Comparison of ENCODE assay signal across 8 mouse cellular contexts in the genomic region with DNA sequence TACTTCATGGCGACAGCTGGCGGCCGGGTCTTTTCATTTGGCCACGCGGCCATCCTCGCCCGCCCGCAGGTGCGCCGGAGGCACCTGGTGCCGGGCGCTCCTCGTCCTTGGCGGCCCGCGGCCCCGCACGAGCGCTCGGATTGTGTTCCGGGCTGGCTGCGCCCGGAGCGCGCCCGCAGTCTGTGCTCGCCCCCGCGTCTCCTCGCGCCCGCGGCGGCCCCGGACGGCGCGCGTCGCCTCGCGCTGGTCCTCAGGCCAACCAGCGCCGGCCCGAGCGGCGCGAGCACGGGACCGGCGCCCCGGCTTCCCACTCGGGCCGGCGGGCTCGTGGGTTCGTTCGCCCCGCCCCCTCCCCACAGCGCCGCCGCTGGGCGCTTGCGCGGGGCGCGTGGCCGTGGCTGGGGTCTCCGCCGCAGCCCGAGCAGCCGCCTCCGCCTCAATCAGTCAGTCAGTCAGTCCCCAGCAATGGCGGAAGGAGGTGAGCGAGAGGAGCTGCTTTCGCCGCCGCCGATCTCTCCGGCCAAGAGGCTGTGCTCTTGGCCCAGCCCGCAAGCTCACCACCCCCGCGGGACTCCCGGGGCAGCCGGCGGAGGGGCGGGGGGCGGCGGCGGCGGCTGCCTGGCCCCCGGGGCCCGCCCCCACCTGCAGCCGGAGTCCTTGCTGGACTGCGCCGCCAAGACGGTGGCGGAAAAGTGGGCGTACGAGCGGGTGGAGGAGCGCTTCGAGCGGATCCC. TPM values are rescaled to one million over a fixed set of nuclear protein-coding genes. Genes with fewer than 3 reads are reported as not detected.
DNase-seq lines count a peak whose midpoint lies in the region; ATAC-seq and TF ChIP-seq lines count a peak whose summit lies in the region.

Zswim5 (plus strand) TSS at position 382 of the 734 bp plus-strand sequence.

- no peaks in the 10 kb centered on the region for H3K79me2 ChIP-seq in liver, adult 2 months (ENCODE audit: control insufficient read depth, insufficient read depth, low read length)
- H3K79me2 ChIP-seq in myocyte (ENCODE audit: control insufficient read depth, insufficient read depth): no peaks in the 10 kb centered on the region

- H3K4me2 ChIP-seq in heart, embryonic 13.5 days: peak within 1 kb of the TSS; percentile 94
- H3K4me2 ChIP-seq in kidney, postnatal 0 days (ENCODE audit: low read length): peak within 1 kb of the TSS; percentile 84
- peak within 1 kb of the TSS; percentile 62 for H3K4me2 ChIP-seq in myocyte (ENCODE audit: low read depth)
- H3K4me2 ChIP-seq in stomach, embryonic 16.5 days (ENCODE audit: low read depth, low read length): peak within 1 kb of the TSS; percentile 99

- peak within 1 kb of the TSS; percentile 98 for H3K27ac ChIP-seq in forebrain, embryonic 10.5 days
- peak within 1 kb of the TSS; percentile 87 for H3K27ac ChIP-seq in heart, embryonic 13.5 days (replicated peaks)
- H3K27ac ChIP-seq in kidney, postnatal 0 days: peak within 1 kb of the TSS; percentile 92
- peak within 1 kb of the TSS; percentile 47; the same call in 1 of the 2 replicates for H3K27ac ChIP-seq in liver, adult 2 months (replicated peaks; ENCODE audit: insufficient read depth, low read depth, low read length)
- H3K27ac ChIP-seq in stomach, embryonic 16.5 days (ENCODE audit: low read length): peak within 1 kb of the TSS; percentile 33; the same call in 1 of the 2 replicates

- peak within 1 kb of the TSS; percentile 92 for H3K4me3 ChIP-seq in forebrain, embryonic 10.5 days
- peak within 1 kb of the TSS; percentile 90 for H3K4me3 ChIP-seq in heart, embryonic 13.5 days
- H3K4me3 ChIP-seq in kidney, postnatal 0 days (replicated peaks; ENCODE audit: low read depth, low read length): peak within 1 kb of the TSS; percentile 90
- peak within 1 kb of the TSS; percentile 89 for H3K4me3 ChIP-seq in liver, adult 2 months (ENCODE audit: insufficient read depth, low read depth, low read length)
- no peak within 1 kb of the TSS for H3K4me3 ChIP-seq in myocyte
- peak within 1 kb of the TSS; percentile 85 for H3K4me3 ChIP-seq in stomach, embryonic 16.5 days (replicated peaks; ENCODE audit: low read length)

- TF ChIP-seq POLR2A in brain, embryonic 14.5 days (IDR thresholded peaks at IDR 0.05; ENCODE audit: borderline replicate concordance, extremely low read depth, insufficient read depth, insufficient read length, poor library complexity, severe bottlenecking): peak; percentile 68
- no peak for TF ChIP-seq POLR2A in liver, adult 2 months (IDR thresholded peaks at IDR 0.05; ENCODE audit: extremely low read depth, insufficient read depth, low read length)
- no peak for TF ChIP-seq POLR2A in myocyte (IDR thresholded peaks at IDR 0.05; ENCODE audit: insufficient read length, low read depth)

- DNase-seq in CD8-positive naive resting alpha-beta T cell, adult 2 months (ENCODE audit: low read depth in 2 of 2, low spot score in 2 of 2): peak; percentile 11 to 30
- peak; percentile 93 for DNase-seq in brain, embryonic 14.5 days (ENCODE audit: low read depth)
- peak; percentile 73 for DNase-seq in forebrain, embryonic 10.5 days (ENCODE audit: extremely low spot score, low spot score)
- DNase-seq in kidney, postnatal 0 days (ENCODE audit: low spot score): peak; percentile 57
- peak; percentile 29 for DNase-seq in liver, adult 2 months (ENCODE audit: extremely low read depth, low read depth, low spot score)

- no peaks in the 10 kb centered on the region for H3K9me3 ChIP-seq in forebrain, embryonic 10.5 days
- no peaks in the 10 kb centered on the region for H3K9me3 ChIP-seq in heart, embryonic 13.5 days
- H3K9me3 ChIP-seq in kidney, postnatal 0 days (replicated peaks; ENCODE audit: low read length): no peaks in the 10 kb centered on the region
- no peaks in the 10 kb centered on the region for H3K9me3 ChIP-seq in stomach, embryonic 16.5 days (replicated peaks; ENCODE audit: control insufficient read depth, low read length)

- H3K9ac ChIP-seq in heart, embryonic 13.5 days: peak within 1 kb of the TSS; percentile 87
- H3K9ac ChIP-seq in kidney, postnatal 0 days (ENCODE audit: low read depth, low read length): peak within 1 kb of the TSS; percentile 76
- H3K9ac ChIP-seq in liver, adult 2 months (ENCODE audit: low read depth, low read length): peak within 1 kb of the TSS; percentile 94
- peak within 1 kb of the TSS; percentile 80 for H3K9ac ChIP-seq in stomach, embryonic 16.5 days (ENCODE audit: low read length)

- under 1% methylated on average over 104 of the region's 104 CpGs for WGBS in forebrain, embryonic 10.5 days
- under 1% methylated on average over 103 of the region's 104 CpGs for WGBS in heart, embryonic 13.5 days
- under 1% methylated on average over 99 of the region's 104 CpGs for WGBS in kidney, postnatal 0 days
- WGBS in liver, adult 2 months: 3% methylated on average over 104 of the region's 104 CpGs
- WGBS in stomach, embryonic 16.5 days: under 1% methylated on average over 97 of the region's 104 CpGs

- no peak for TF ChIP-seq CTCF in brain, embryonic 14.5 days (IDR thresholded peaks at IDR 0.05; ENCODE audit: borderline replicate concordance, extremely low read depth, insufficient read depth, insufficient read length)
- no peak for TF ChIP-seq CTCF in kidney, postnatal 0 days (IDR thresholded peaks at IDR 0.05; ENCODE audit: low read depth)
- TF ChIP-seq CTCF in liver, adult 2 months (IDR thresholded peaks at IDR 0.05; ENCODE audit: low read depth, low read length): no peak

- no peaks in the 10 kb centered on the region for H3K36me3 ChIP-seq in forebrain, embryonic 10.5 days (replicated peaks)
- no peaks in the 10 kb centered on the region for H3K36me3 ChIP-seq in heart, embryonic 13.5 days
- H3K36me3 ChIP-seq in kidney, postnatal 0 days (ENCODE audit: insufficient read depth, low read length): no peaks in the 10 kb centered on the region
- no peaks in the 10 kb centered on the region for H3K36me3 ChIP-seq in liver, adult 2 months (ENCODE audit: control insufficient read depth, insufficient read depth, low read length)
- H3K36me3 ChIP-seq in myocyte (ENCODE audit: control insufficient read depth, insufficient read depth): no peaks in the 10 kb centered on the region
- H3K36me3 ChIP-seq in stomach, embryonic 16.5 days (ENCODE audit: control insufficient read depth, insufficient read depth, low read length): no peaks in the 10 kb centered on the region

- H3K27me3 ChIP-seq in forebrain, embryonic 10.5 days (ENCODE audit: poor library complexity, severe bottlenecking): peaks cover 17% of the 10 kb centered on the region
- H3K27me3 ChIP-seq in heart, embryonic 13.5 days (replicated peaks): peaks cover 17% of the 10 kb centered on the region
- no peaks in the 10 kb centered on the region; the same call in 1 of the 2 replicates for H3K27me3 ChIP-seq in kidney, postnatal 0 days (ENCODE audit: insufficient read depth, low read length)
- no peaks in the 10 kb centered on the region for H3K27me3 ChIP-seq in liver, adult 2 months (ENCODE audit: control insufficient read depth, insufficient read depth, low read length)
- peaks cover 34% of the 10 kb centered on the region for H3K27me3 ChIP-seq in myocyte (ENCODE audit: control insufficient read depth, insufficient read depth, insufficient read length)
- 0 out of 2 replicates have a peak, but pooled peaks cover 4% of the 10 kb centered on the region for H3K27me3 ChIP-seq in stomach, embryonic 16.5 days (ENCODE audit: control insufficient read depth, insufficient read depth, low read length)

- no peak within 1 kb of the TSS for H3ac ChIP-seq in myocyte (ENCODE audit: control insufficient read depth, insufficient read length)

- H3K4me1 ChIP-seq in forebrain, embryonic 10.5 days: peaks cover 24% of the 10 kb centered on the region
- peaks cover 8% of the 10 kb centered on the region for H3K4me1 ChIP-seq in heart, embryonic 13.5 days
- H3K4me1 ChIP-seq in kidney, postnatal 0 days (replicated peaks; ENCODE audit: insufficient read depth, low read length): no peaks in the 10 kb centered on the region
- H3K4me1 ChIP-seq in liver, adult 2 months (ENCODE audit: control insufficient read depth, insufficient read depth, low read length): no peaks in the 10 kb centered on the region; the same call in 1 of the 2 replicates
- H3K4me1 ChIP-seq in stomach, embryonic 16.5 days (ENCODE audit: control insufficient read depth, insufficient read depth, low read length): peaks cover 4% of the 10 kb centered on the region; the same call in 1 of the 2 replicates

- ATAC-seq in heart, embryonic 13.5 days (ENCODE audit: extremely low read depth, insufficient number of reproducible peaks, low FRiP score, low TSS enrichment): peak; percentile 73
- peak; percentile 88 for ATAC-seq in kidney, postnatal 0 days (replicated peaks; ENCODE audit: low FRiP score, low read depth)
- peak; percentile 92 for ATAC-seq in stomach, embryonic 16.5 days (ENCODE audit: insufficient read depth, low FRiP score)

TF ChIP-seq in myocyte, 11 proteins besides CTCF, POLR2A, EP300 and RAD21:
- no peak for TF ChIP-seq TCF12 (IDR thresholded peaks at IDR 0.05; ENCODE audit: insufficient read depth, poor library complexity, severe bottlenecking)

RNA-seq across cellular contexts. Expression of gene Zswim5, which starts in this region (rescaled TPM):
- polyA plus RNA-seq in brain, embryonic 14.5 days (2012; rRNA removed): 30.1 and 36.0 TPM in 2 replicates
- 5.5 and 5.7 TPM in 2 replicates for polyA plus RNA-seq in forebrain, embryonic 10.5 days (2016; fragmentation: Nextera tagmentation; extraction: Ambion mirVana)
- polyA plus RNA-seq in heart, embryonic 13.5 days (2015; fragmentation: Nextera tagmentation; extraction: Ambion mirVana): 0.43 and 0.66 TPM in 2 replicates
- 1.4 and 1.5 TPM in 2 replicates for polyA plus RNA-seq in kidney, postnatal 0 days (2015; fragmentation: Nextera tagmentation; extraction: Ambion mirVana)
- total RNA-seq in liver, adult 2 months (2014; rRNA removed): 0.65 and 0.87 TPM in 2 replicates
- 1.1 and 1.2 TPM in 2 replicates for polyA plus RNA-seq in liver, adult 2 months (2012; rRNA removed)
- polyA plus RNA-seq in myocyte (2012; fragmentation: generic; extraction: Trizol): not detected
- 0.44 and 0.56 TPM in 2 replicates for polyA plus RNA-seq in stomach, embryonic 16.5 days (2015; fragmentation: Nextera tagmentation; extraction: Ambion mirVana)

Comparison
In these comparisons a context has a peak if more than half of its experiments do, and no peak if none do; other contexts are left out.
1. Peak in ATAC-seq, H3K4me3 ChIP-seq, H3K27ac ChIP-seq, H3K9ac ChIP-seq and H3K4me2 ChIP-seq in heart, embryonic 13.5 days; RNA of the gene not detected or under 1 TPM.
2. Peak in ATAC-seq, H3K4me3 ChIP-seq, H3K27ac ChIP-seq, H3K9ac ChIP-seq and H3K4me2 ChIP-seq in stomach, embryonic 16.5 days; RNA of the gene not detected or under 1 TPM.
3. DNase-seq: peak in every context shown above with its lines; median percentile 93 in brain, embryonic 14.5 days; 73 in forebrain, embryonic 10.5 days; 57 in kidney, postnatal 0 days; 29 in liver, adult 2 months; 20 in CD8-positive naive resting alpha-beta T cell, adult 2 months.
4. H3K27ac ChIP-seq: peak in every context shown above with its lines; median percentile 98 in forebrain, embryonic 10.5 days; 92 in kidney, postnatal 0 days; 87 in heart, embryonic 13.5 days; 47 in liver, adult 2 months; 33 in stomach, embryonic 16.5 days.